Mouse (Mus musculus): ENCODE data around the gene AC134908.4. TPM values are rescaled to one million over a fixed set of nuclear protein-coding genes. Genes with fewer than 3 reads are reported as not detected.

The AC134908.4 gene
- total and polyA plus RNA-seq, 2 experiments: 0.28 to 0.37 TPM

- WGBS: under 1% methylated on average over 45 of the region's 45 CpGs
- peak overlapping the region; percentile 84 for H3K9ac ChIP-seq (ENCODE audit: low read depth, low read length)
- no peaks in the 10 kb centered on the region for H3K79me2 ChIP-seq (ENCODE audit: control insufficient read depth, insufficient read depth, low read length)
- peak overlapping the region; percentile 65 for H3K27ac ChIP-seq (replicated peaks; ENCODE audit: insufficient read depth, low read depth, low read length)
- peak overlapping the region; percentile 91 for H3K4me3 ChIP-seq (ENCODE audit: insufficient read depth, low read depth, low read length)
- peak; percentile 59 for TF ChIP-seq POLR2A (IDR thresholded peaks at IDR 0.05; ENCODE audit: extremely low read depth, insufficient read depth, low read length)
- no peak for TF ChIP-seq CTCF (IDR thresholded peaks at IDR 0.05; ENCODE audit: low read depth, low read length)
- peaks cover 5% of the 10 kb centered on the region; the same call in 1 of the 2 replicates for H3K4me1 ChIP-seq (ENCODE audit: control insufficient read depth, insufficient read depth, low read length)
- peak; percentile 63 for DNase-seq (ENCODE audit: extremely low read depth, low read depth, low spot score)
- H3K27me3 ChIP-seq (ENCODE audit: control insufficient read depth, insufficient read depth, low read length): no peaks in the 10 kb centered on the region
- H3K36me3 ChIP-seq (ENCODE audit: control insufficient read depth, insufficient read depth, low read length): no peaks in the 10 kb centered on the region
These were observed 3.5 kb downstream of the AC134908.4 start for GRCm38 (mm10) chr17:25791843-25792527.

GRCm38 (mm10) chr17:25791320-25791842, 4.1 kb downstream of the AC134908.4 start:
- H3K9ac ChIP-seq (ENCODE audit: low read depth, low read length): peak overlapping the region; percentile 84; the same call in 1 of the 2 replicates
- no peaks in the 10 kb centered on the region for H3K27me3 ChIP-seq (ENCODE audit: control insufficient read depth, insufficient read depth, low read length)
- H3K4me3 ChIP-seq (ENCODE audit: insufficient read depth, low read depth, low read length): peak overlapping the region; percentile 91
- H3K36me3 ChIP-seq (ENCODE audit: control insufficient read depth, insufficient read depth, low read length): no peaks in the 10 kb centered on the region
- no peak overlapping the region for H3K27ac ChIP-seq (replicated peaks; ENCODE audit: insufficient read depth, low read depth, low read length)
- TF ChIP-seq POLR2A (IDR thresholded peaks at IDR 0.05; ENCODE audit: extremely low read depth, insufficient read depth, low read length) (no peak), CTCF (IDR thresholded peaks at IDR 0.05; ENCODE audit: low read depth, low read length) (no peak)
- WGBS: 38% methylated on average over 19 of the region's 19 CpGs
- no peak for DNase-seq (ENCODE audit: extremely low read depth, low read depth, low spot score)
- no peaks in the 10 kb centered on the region for H3K79me2 ChIP-seq (ENCODE audit: control insufficient read depth, insufficient read depth, low read length)
- H3K4me1 ChIP-seq (ENCODE audit: control insufficient read depth, insufficient read depth, low read length): peaks cover 5% of the 10 kb centered on the region; the same call in 1 of the 2 replicates

- Histone ChIP-seq H3K27ac (replicated peaks; ENCODE audit: insufficient read depth, low read depth, low read length) (no peak overlapping the region), H3K36me3 (ENCODE audit: control insufficient read depth, insufficient read depth, low read length) (no peaks in the 10 kb centered on the region), H3K4me3 (ENCODE audit: insufficient read depth, low read depth, low read length) (no peak overlapping the region), H3K79me2 (ENCODE audit: control insufficient read depth, insufficient read depth, low read length) (no peaks in the 10 kb centered on the region), H3K9ac (ENCODE audit: low read depth, low read length) (no peak overlapping the region), H3K27me3 (ENCODE audit: control insufficient read depth, insufficient read depth, low read length) (no peaks in the 10 kb centered on the region), H3K4me1 (ENCODE audit: control insufficient read depth, insufficient read depth, low read length) (peaks cover 3% of the 10 kb centered on the region; the same call in 1 of the 2 replicates)
- DNase-seq (ENCODE audit: extremely low read depth, low read depth, low spot score): no peak
- TF ChIP-seq CTCF (IDR thresholded peaks at IDR 0.05; ENCODE audit: low read depth, low read length): no peak
- TF ChIP-seq POLR2A (IDR thresholded peaks at IDR 0.05; ENCODE audit: extremely low read depth, insufficient read depth, low read length): no peak
- WGBS: 90% methylated on average over 9 of the region's 9 CpGs
These were observed 8.5 kb downstream of the AC134908.4 start for GRCm38 (mm10) chr17:25786781-25787504.

- Histone ChIP-seq H3K36me3 (ENCODE audit: control insufficient read depth, insufficient read depth, low read length) (no peaks in the 10 kb centered on the region; the same call in 1 of the 2 replicates), H3K4me3 (ENCODE audit: insufficient read depth, low read depth, low read length) (peak within 1 kb of the TSS; percentile 69), H3K27me3 (ENCODE audit: control insufficient read depth, insufficient read depth, low read length) (no peaks in the 10 kb centered on the region), H3K9ac (ENCODE audit: low read depth, low read length) (0 out of 2 replicates have a peak within 1 kb of the TSS, but pooled peaks have one; percentile 25), H3K4me1 (ENCODE audit: control insufficient read depth, insufficient read depth, low read length) (peaks cover 3% of the 10 kb centered on the region; the same call in 1 of the 2 replicates), H3K79me2 (ENCODE audit: control insufficient read depth, insufficient read depth, low read length) (no peaks in the 10 kb centered on the region), H3K27ac (replicated peaks; ENCODE audit: insufficient read depth, low read depth, low read length) (no peak within 1 kb of the TSS)
- TF ChIP-seq POLR2A (IDR thresholded peaks at IDR 0.05; ENCODE audit: extremely low read depth, insufficient read depth, low read length) (no peak), CTCF (IDR thresholded peaks at IDR 0.05; ENCODE audit: low read depth, low read length) (no peak)
- DNase-seq (ENCODE audit: extremely low read depth, low read depth, low spot score): no peak
- WGBS: 87% methylated on average over 3 of the region's 3 CpGs
These were observed 9.2 kb downstream of the AC134908.4 start, which contains the start of gene Ccdc78 for GRCm38 (mm10) chr17:25786280-25786679. TSS of gene Ccdc78 (plus strand) at chr17:25786580.

GRCm38 (mm10) chr17:25785281-25785745, 10.1 kb downstream of the AC134908.4 start, which contains the start of gene Haghl:
TSS of gene Haghl (minus strand) at chr17:25785673.
- no peak for TF ChIP-seq CTCF (IDR thresholded peaks at IDR 0.05; ENCODE audit: low read depth, low read length)
- no peak for TF ChIP-seq POLR2A (IDR thresholded peaks at IDR 0.05; ENCODE audit: extremely low read depth, insufficient read depth, low read length)
- WGBS: under 1% methylated on average over 23 of the region's 23 CpGs
- Histone ChIP-seq H3K4me1 (ENCODE audit: control insufficient read depth, insufficient read depth, low read length) (peaks cover 3% of the 10 kb centered on the region; the same call in 1 of the 2 replicates), H3K4me3 (ENCODE audit: insufficient read depth, low read depth, low read length) (peak within 1 kb of the TSS; percentile 69), H3K79me2 (ENCODE audit: control insufficient read depth, insufficient read depth, low read length) (no peaks in the 10 kb centered on the region), H3K9ac (ENCODE audit: low read depth, low read length) (peak within 1 kb of the TSS; percentile 54), H3K27ac (replicated peaks; ENCODE audit: insufficient read depth, low read depth, low read length) (no peak within 1 kb of the TSS), H3K36me3 (ENCODE audit: control insufficient read depth, insufficient read depth, low read length) (no peaks in the 10 kb centered on the region; the same call in 1 of the 2 replicates), H3K27me3 (ENCODE audit: control insufficient read depth, insufficient read depth, low read length) (no peaks in the 10 kb centered on the region)
- peak; percentile 86 for DNase-seq (ENCODE audit: extremely low read depth, low read depth, low spot score)

All from liver, adult 2 months (tissue).